Mouse (Mus musculus) common myeloid progenitor, adult 5-6 weeks (primary cell): Measurements from ENCODE around the gene Ift22. TPM values are rescaled to one million over a fixed set of nuclear protein-coding genes. Genes with fewer than 3 reads are reported as not detected.

Experiments
- total RNA-seq: library from RNA; stranded (forward); fragments of 200-1000, 187-1606 nt; gene quantifications from 2 replicates; pipeline ENCODE4 v1.2.3, GENCODE M21; 2017

Gene Ift22
- total RNA-seq, 1 experiment from 2014 or later = 3.8 TPM

Other genes starting within 250 kb of the Ift22 start
- gene Myl10, start 215.0 kb upstream of the Ift22 start, total RNA-seq = 1.1 TPM in 1 of 2 replicates, not detected in the other
- gene Col26a1, start 24.9 kb upstream of the Ift22 start, total RNA-seq = not detected in 2 replicates
- 101 and 120 TPM in 2 replicates for gene Fis1, start 45.1 kb downstream of the Ift22 start, total RNA-seq
- 1.3 and 1.8 TPM in 2 replicates for gene Cldn15, start 58.5 kb downstream of the Ift22 start, total RNA-seq
- gene Plod3, start 78.9 kb downstream of the Ift22 start, total RNA-seq = 35.1 and 57.3 TPM in 2 replicates
- gene Znhit1, start 79.9 kb downstream of the Ift22 start, total RNA-seq = 28.2 and 32.1 TPM in 2 replicates
- not detected in 2 replicates for gene Vgf, start 118.2 kb downstream of the Ift22 start, total RNA-seq
- gene Ap1s1, start 138.0 kb downstream of the Ift22 start, total RNA-seq = 63.6 and 70.1 TPM in 2 replicates
- gene Serpine1, start 164.1 kb downstream of the Ift22 start, total RNA-seq = not detected in 2 replicates
- gene Trim56, start 208.1 kb downstream of the Ift22 start, total RNA-seq = 27.7 and 34.3 TPM in 2 replicates
- gene Muc3, start 241.2 kb downstream of the Ift22 start, total RNA-seq = not detected in 2 replicates